In genomic region chr12:109399591-109399990, GRCm38 (mm10) we compare ENCODE assay signal across 8 mouse cellular contexts. TPM values are rescaled to one million over a fixed set of nuclear protein-coding genes. Genes with fewer than 3 reads are reported as not detected.
A peak's percentile ranks its signal among the peaks of the same experiment; 100 is the strongest.
DNase-seq lines count a peak whose midpoint lies in the region; ATAC-seq lines count a peak whose summit lies in the region.

No protein-coding gene starts in this region.

- peak overlapping the region; percentile 8 for H3K9ac ChIP-seq in intestine, embryonic 16.5 days (ENCODE audit: low read depth, low read length)
- H3K9ac ChIP-seq in midbrain, embryonic 16.5 days (ENCODE audit: low read depth, low read length) = no peak overlapping the region

- no peaks in the 10 kb centered on the region for H3K36me3 ChIP-seq in intestine, embryonic 16.5 days (ENCODE audit: control insufficient read depth, insufficient read depth, low read length)
- H3K36me3 ChIP-seq in limb, embryonic 10.5 days = no peaks in the 10 kb centered on the region
- no peaks in the 10 kb centered on the region for H3K36me3 ChIP-seq in midbrain, embryonic 16.5 days (ENCODE audit: control insufficient read depth, insufficient read depth, low read length)

- no peak for ATAC-seq in intestine, embryonic 16.5 days
- ATAC-seq in midbrain, embryonic 16.5 days = no peak
- ATAC-seq in cerebellum, adult (ENCODE audit: insufficient number of reproducible peaks, low FRiP score, low TSS enrichment) = no peak

- 24% methylated on average over 22 of the region's 22 CpGs for WGBS in intestine, embryonic 16.5 days
- WGBS in limb, embryonic 10.5 days = 22% methylated on average over 22 of the region's 22 CpGs
- 23% methylated on average over 22 of the region's 22 CpGs for WGBS in midbrain, embryonic 16.5 days

- no peaks in the 10 kb centered on the region for H3K27me3 ChIP-seq in intestine, embryonic 16.5 days (replicated peaks; ENCODE audit: control insufficient read depth, insufficient read depth, low read length)
- H3K27me3 ChIP-seq in limb, embryonic 10.5 days (ENCODE audit: low read depth, poor library complexity, severe bottlenecking) = peaks cover 25% of the 10 kb centered on the region
- no peaks in the 10 kb centered on the region for H3K27me3 ChIP-seq in midbrain, embryonic 16.5 days (ENCODE audit: control insufficient read depth, insufficient read depth, low read depth, low read length)

- H3K4me3 ChIP-seq in intestine, embryonic 16.5 days (ENCODE audit: low read length) = no peak overlapping the region
- peak overlapping the region; percentile 13; the same call in 1 of the 2 replicates for H3K4me3 ChIP-seq in limb, embryonic 10.5 days
- no peak overlapping the region for H3K4me3 ChIP-seq in midbrain, embryonic 16.5 days (ENCODE audit: low read depth, low read length)

- no peaks in the 10 kb centered on the region for H3K9me3 ChIP-seq in intestine, embryonic 16.5 days (ENCODE audit: control insufficient read depth, low read length)
- H3K9me3 ChIP-seq in limb, embryonic 10.5 days (replicated peaks) = no peaks in the 10 kb centered on the region
- H3K9me3 ChIP-seq in midbrain, embryonic 16.5 days (replicated peaks; ENCODE audit: control insufficient read depth, low read length, poor library complexity, severe bottlenecking) = no peaks in the 10 kb centered on the region

- DNase-seq in urinary bladder, postnatal 14 days (ENCODE audit: low spot score) = peak; percentile 41
- no peak for DNase-seq in urinary bladder, adult 18-20 months (ENCODE audit: low spot score in 2 of 2)
- DNase-seq in frontal cortex, adult 2 months (ENCODE audit: extremely low spot score in 1 of 2, low spot score in 1 of 2) = peak; percentile 50 to 81
- DNase-seq in limb, embryonic 10.5 days (ENCODE audit: low spot score) = no peak
- DNase-seq in spleen, postnatal 14 days (ENCODE audit: low spot score in 2 of 2) = no peak

- H3K4me1 ChIP-seq in intestine, embryonic 16.5 days (ENCODE audit: control insufficient read depth, insufficient read depth, low read length) = peaks cover 61% of the 10 kb centered on the region
- H3K4me1 ChIP-seq in limb, embryonic 10.5 days = peaks cover 73% of the 10 kb centered on the region
- peaks cover 4% of the 10 kb centered on the region; the same call in 1 of the 2 replicates for H3K4me1 ChIP-seq in midbrain, embryonic 16.5 days (ENCODE audit: control insufficient read depth, insufficient read depth, low read length)

- H3K4me2 ChIP-seq in intestine, embryonic 16.5 days (ENCODE audit: low read depth, low read length) = 0 out of 2 replicates have a peak overlapping the region, but pooled peaks have one; percentile 16
- peak overlapping the region; percentile 34 for H3K4me2 ChIP-seq in midbrain, embryonic 16.5 days (ENCODE audit: low read length)

- peak overlapping the region; percentile 73 for H3K27ac ChIP-seq in intestine, embryonic 16.5 days (ENCODE audit: low read length)
- peak overlapping the region; percentile 65 for H3K27ac ChIP-seq in limb, embryonic 10.5 days
- no peak overlapping the region for H3K27ac ChIP-seq in midbrain, embryonic 16.5 days (ENCODE audit: low read length)

RNA-seq across cellular contexts. Expression of gene Dlk1, which starts 53.0 kb away (rescaled TPM):
- polyA plus RNA-seq in frontal cortex, adult 2 months (2012; rRNA removed) = 2.9 and 3.1 TPM in 2 replicates
- 325 and 385 TPM in 2 replicates for polyA plus RNA-seq in intestine, embryonic 16.5 days (2015; fragmentation: Nextera tagmentation; extraction: Ambion mirVana)
- polyA plus RNA-seq in limb, embryonic 10.5 days (2016; fragmentation: Nextera tagmentation; extraction: Ambion mirVana) = 106 and 159 TPM in 2 replicates
- polyA plus RNA-seq in midbrain, embryonic 16.5 days (2015; fragmentation: Nextera tagmentation; extraction: Ambion mirVana) = 50.4 and 66.0 TPM in 2 replicates

Comparison
In these comparisons a context has a peak if more than half of its experiments do, and no peak if none do; other contexts are left out.
1. DNase-seq: peak in urinary bladder, postnatal 14 days (single experiment) and frontal cortex, adult 2 months (2 of 2); none in urinary bladder, adult 18-20 months (0 of 2), limb, embryonic 10.5 days (single experiment) and spleen, postnatal 14 days (0 of 2).
2. RNA of gene Dlk1, which starts 53.0 kb away (polyA plus RNA-seq): 325 to 385 TPM in intestine, embryonic 16.5 days, 106 to 159 TPM in limb, embryonic 10.5 days and 50.4 to 66.0 TPM in midbrain, embryonic 16.5 days; 2.9 to 3.1 TPM in frontal cortex, adult 2 months; every median in the first group is over 10 times any median in the second.